Mouse (Mus musculus): Measurements from ENCODE around the gene Hsd17b12. TPM values are rescaled to one million over a fixed set of nuclear protein-coding genes. Genes with fewer than 3 reads are reported as not detected.

Gene Hsd17b12
- polyA plus RNA-seq, 1 experiment from 2014 or later = 95.1 TPM

GRCm38 (mm10) chr2:94158520-94158884 lies 738 bp upstream of the Hsd17b12 start:
- no peak for TF ChIP-seq CTCF (IDR thresholded peaks at IDR 0.05)
- POLR2A ChIA-PET = interaction anchor here (0.7 to 1.1 kb wide), 2 partner anchors 10 to 105 kb away, joined by 3 read pairs; no protein-coding TSS in a partner anchor
- in situ Hi-C loops (cut with MboI; ENCODE audit: low pct_unique_long_range_greater_than_20kb) = no loop called here
- no peak for ATAC-seq
- no peak for DNase-seq (ENCODE audit: low read depth, low spot score)
- peaks cover 12% of the 10 kb centered on the region for H3K27me3 ChIP-seq
- CTCF ChIA-PET = interaction anchor here (0.8 to 1.7 kb wide), 4 partner anchors 11 to 131 kb away, joined by 3 to 4 read pairs (median 3); no protein-coding TSS in a partner anchor

DNA sequence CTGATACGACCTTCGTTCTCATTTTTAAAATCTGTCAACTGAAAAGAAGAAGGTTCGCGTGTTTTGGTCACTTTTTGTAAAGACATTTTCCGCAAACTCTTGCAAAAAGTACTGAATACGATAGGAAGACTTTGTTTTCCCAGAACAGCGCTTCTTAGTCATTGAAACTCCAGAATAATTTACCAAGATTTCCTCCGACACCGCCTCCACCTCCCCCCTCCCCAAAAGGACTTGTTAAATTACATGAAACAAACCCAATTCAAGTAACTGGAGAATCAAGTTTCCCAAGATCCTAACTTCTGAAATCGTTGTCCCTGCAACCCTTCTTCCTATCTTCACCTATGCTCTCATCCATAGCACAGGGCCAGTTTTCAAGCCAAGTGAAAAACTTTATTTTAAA lies 713 bp downstream of the Hsd17b12 start:
- CTCF ChIA-PET = no interaction called here
- TF ChIP-seq CTCF (IDR thresholded peaks at IDR 0.05) = no peak
- in situ Hi-C loops (cut with MboI; ENCODE audit: low pct_unique_long_range_greater_than_20kb) = no loop called here
- POLR2A ChIA-PET = no interaction called here
- no peak for ATAC-seq
- no peak for DNase-seq (ENCODE audit: low read depth, low spot score)
- no peaks in the 10 kb centered on the region for H3K27me3 ChIP-seq

GRCm38 (mm10) chr2:94145146-94145542 lies 12.6 kb downstream of the Hsd17b12 start:
- ChIA-PET CTCF (interaction anchor here (0.9 to 2.0 kb wide), 3 partner anchors 12 to 91 kb away, joined by 3 to 6 read pairs (median 3); no protein-coding TSS in a partner anchor), POLR2A (no interaction called here)
- ATAC-seq (no peak), DNase-seq (ENCODE audit: low read depth, low spot score) (no peak)
- TF ChIP-seq CTCF (IDR thresholded peaks at IDR 0.05) = no peak
- H3K27me3 ChIP-seq = no peaks in the 10 kb centered on the region
- in situ Hi-C loops (cut with MboI; ENCODE audit: low pct_unique_long_range_greater_than_20kb) = no loop called here

DNA sequence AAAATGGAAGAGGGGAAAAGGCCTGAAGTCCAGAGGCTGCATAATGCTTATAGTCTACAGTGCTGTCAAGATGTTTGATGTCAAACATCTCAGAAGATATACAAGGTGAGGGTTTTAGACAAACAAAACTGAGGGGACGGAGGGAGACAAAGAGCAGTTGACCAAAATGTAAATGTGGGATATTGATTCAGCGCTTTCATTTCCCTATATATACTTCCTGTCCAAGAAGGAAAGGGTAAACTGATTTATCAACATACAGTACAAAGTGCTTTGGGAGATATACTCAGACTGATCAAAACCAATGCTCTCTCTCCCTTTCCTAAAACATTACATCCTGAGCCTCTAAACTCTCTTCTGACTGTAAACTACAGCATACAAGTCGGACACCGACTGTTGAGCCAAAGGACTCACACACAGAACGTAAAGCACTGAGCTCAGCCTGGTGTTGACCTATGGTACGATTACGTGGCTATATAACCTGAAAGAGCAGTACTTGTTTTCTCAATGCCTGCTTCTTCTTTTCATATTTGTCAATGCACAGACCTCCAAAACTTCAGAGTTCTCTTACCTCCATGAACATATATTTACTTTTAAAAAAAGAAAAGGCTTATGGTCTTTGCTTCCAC lies 13.1 kb downstream of the Hsd17b12 start:
- ChIA-PET POLR2A (no interaction called here), CTCF (interaction anchor here (0.9 to 2.0 kb wide), 3 partner anchors 12 to 90 kb away, joined by 3 to 6 read pairs (median 3); no protein-coding TSS in a partner anchor)
- no peaks in the 10 kb centered on the region for H3K27me3 ChIP-seq
- no peak for TF ChIP-seq CTCF (IDR thresholded peaks at IDR 0.05)
- ATAC-seq (no peak), DNase-seq (ENCODE audit: low read depth, low spot score) (no peak)
- in situ Hi-C loops (cut with MboI; ENCODE audit: low pct_unique_long_range_greater_than_20kb) = no loop called here

DNA sequence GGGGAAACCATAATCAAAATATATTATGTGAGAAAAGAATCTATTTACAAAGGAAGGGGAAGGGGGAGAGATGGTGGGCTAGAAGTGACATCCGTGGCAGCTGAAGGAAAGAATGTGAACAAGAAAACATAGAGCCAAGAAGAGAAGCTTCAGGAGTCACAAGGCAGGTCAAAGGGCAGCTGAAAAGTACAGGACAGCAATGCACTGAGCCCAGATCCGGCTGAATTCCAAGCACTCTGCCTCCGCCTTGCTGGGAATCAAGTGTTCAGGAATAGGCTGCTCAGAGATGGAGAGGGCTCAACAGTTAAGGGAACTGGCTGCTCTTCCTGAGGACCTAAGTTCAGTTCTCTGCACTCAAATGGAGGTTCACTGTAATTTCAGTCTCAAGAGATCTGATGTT lies 16.5 kb downstream of the Hsd17b12 start:
- DNase-seq (ENCODE audit: low read depth, low spot score) = no peak
- CTCF ChIA-PET = no interaction called here

DNA sequence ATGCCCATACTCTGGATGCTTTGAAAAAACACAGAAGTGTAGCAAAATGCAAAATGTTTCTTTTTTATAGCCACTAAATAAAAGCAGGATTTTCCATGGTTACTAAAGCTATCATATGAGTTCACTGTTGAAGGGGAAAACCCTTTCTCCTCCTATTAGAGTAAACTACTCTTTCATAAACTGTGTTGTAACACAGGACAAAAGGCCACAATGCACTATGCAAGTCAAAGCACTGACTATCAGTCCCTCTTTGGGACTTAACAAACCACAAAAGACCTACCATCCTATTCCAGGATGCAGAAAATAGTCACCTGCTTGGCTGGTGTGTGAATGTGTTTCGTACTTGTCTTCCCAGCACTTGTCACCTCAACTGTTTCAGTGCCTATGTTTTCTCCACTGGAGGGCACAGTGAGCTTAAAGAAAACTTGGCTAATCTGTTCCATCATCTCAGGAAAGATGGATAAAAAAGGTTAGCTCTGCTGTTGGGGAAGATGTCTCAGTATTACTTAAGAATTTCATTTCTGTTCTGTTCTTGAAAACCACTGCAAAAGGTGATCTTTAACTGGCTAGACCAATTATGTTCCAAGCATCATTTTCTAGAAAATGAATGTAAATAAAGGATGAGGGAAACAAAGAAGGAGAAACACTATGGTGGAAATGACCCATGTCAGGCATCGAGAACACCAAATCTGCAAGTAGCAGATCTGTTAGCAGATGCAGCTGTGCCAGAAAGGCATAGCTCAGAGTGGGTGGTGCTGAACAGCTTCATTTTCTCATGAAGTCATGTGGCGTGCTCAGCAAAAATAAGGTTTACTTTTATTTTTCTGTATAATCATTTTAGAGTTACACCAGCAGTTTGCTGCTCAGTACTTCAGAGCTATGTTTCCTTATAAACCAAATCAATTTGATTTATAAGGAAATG lies 19.0 kb downstream of the Hsd17b12 start:
- no peaks in the 10 kb centered on the region for H3K27me3 ChIP-seq
- in situ Hi-C loops (cut with MboI; ENCODE audit: low pct_unique_long_range_greater_than_20kb) = no loop called here
- TF ChIP-seq CTCF (IDR thresholded peaks at IDR 0.05) = peak; percentile 34
- POLR2A ChIA-PET = interaction anchor here (0.6 kb wide), 1 partner anchor 45 kb away, joined by 4 read pairs; no protein-coding TSS in a partner anchor
- no peak for ATAC-seq
- CTCF ChIA-PET = interaction anchor here (0.9 to 2.4 kb wide), 6 partner anchors 9 to 98 kb away, joined by 3 to 8 read pairs (median 4); no protein-coding TSS in a partner anchor
- no peak for DNase-seq (ENCODE audit: low read depth, low spot score)

More for the DNA sequence above, 16.5 kb downstream of the Hsd17b12 start:
- in situ Hi-C loops (cut with MboI; ENCODE audit: low pct_unique_long_range_greater_than_20kb) = no loop called here
- no peaks in the 10 kb centered on the region for H3K27me3 ChIP-seq
- no peak for TF ChIP-seq CTCF (IDR thresholded peaks at IDR 0.05)
- POLR2A ChIA-PET = no interaction called here
- ATAC-seq = no peak

DNA sequence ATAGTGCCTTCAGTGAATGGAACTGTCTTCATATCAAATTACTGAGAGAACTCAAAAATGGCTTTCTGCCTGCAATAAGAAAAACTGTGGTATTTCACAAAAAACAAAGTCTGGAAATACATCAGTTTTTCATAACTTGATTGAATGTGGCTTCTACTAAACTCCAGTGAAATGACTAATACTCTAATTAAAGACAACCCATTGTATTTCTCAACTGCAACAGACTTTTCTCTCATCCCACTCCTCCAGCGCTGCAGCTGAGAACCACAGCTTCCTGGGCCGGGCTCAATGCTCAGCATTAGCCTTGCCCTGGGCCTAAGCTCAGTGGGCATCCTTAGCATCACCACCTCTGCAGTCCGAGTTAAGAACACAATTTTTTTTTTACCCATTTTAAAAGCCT lies 20.9 kb downstream of the Hsd17b12 start:
- ChIA-PET POLR2A (interaction anchor here (1.7 kb wide), 1 partner anchor 10 kb away, joined by 3 read pairs; no protein-coding TSS in a partner anchor), CTCF (interaction anchor here (2.8 kb wide), 1 partner anchor 12 kb away, joined by 7 read pairs; no protein-coding TSS in a partner anchor)
- DNase-seq (ENCODE audit: low read depth, low spot score) (no peak), ATAC-seq (no peak)
- no peaks in the 10 kb centered on the region for H3K27me3 ChIP-seq
- TF ChIP-seq CTCF (IDR thresholded peaks at IDR 0.05) = no peak
- in situ Hi-C loops (cut with MboI; ENCODE audit: low pct_unique_long_range_greater_than_20kb) = no loop called here

DNA sequence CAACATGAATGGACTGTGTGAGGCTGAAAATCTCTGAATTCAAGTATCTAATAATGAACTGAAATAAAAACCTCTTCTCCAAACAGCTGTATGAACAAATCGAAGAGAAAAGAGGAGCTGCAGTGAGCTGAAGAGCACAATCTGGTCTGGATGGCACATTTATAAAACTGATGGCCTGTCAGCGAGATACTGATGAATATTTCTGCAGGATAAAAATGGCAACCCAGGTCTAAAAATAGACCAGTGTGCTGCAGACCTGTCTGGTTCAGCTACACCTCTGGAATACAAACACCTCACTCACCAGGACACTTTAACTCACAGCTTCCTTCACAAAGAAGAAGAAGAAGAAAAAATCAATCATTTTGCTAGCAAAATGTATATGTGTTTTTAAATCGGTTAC lies 29.3 kb downstream of the Hsd17b12 start:
- DNase-seq (ENCODE audit: low read depth, low spot score) = no peak
- no peaks in the 10 kb centered on the region for H3K27me3 ChIP-seq
- in situ Hi-C loops (cut with MboI; ENCODE audit: low pct_unique_long_range_greater_than_20kb) = no loop called here
- ChIA-PET CTCF (interaction anchor here (1.0 to 1.8 kb wide), 2 partner anchors 10 to 15 kb away, joined by 3 to 6 read pairs; no protein-coding TSS in a partner anchor), POLR2A (interaction anchor here (0.5 kb wide), 1 partner anchor 19 kb away, joined by 3 read pairs; no protein-coding TSS in a partner anchor)
- no peak for TF ChIP-seq CTCF (IDR thresholded peaks at IDR 0.05)
- ATAC-seq = no peak

DNA sequence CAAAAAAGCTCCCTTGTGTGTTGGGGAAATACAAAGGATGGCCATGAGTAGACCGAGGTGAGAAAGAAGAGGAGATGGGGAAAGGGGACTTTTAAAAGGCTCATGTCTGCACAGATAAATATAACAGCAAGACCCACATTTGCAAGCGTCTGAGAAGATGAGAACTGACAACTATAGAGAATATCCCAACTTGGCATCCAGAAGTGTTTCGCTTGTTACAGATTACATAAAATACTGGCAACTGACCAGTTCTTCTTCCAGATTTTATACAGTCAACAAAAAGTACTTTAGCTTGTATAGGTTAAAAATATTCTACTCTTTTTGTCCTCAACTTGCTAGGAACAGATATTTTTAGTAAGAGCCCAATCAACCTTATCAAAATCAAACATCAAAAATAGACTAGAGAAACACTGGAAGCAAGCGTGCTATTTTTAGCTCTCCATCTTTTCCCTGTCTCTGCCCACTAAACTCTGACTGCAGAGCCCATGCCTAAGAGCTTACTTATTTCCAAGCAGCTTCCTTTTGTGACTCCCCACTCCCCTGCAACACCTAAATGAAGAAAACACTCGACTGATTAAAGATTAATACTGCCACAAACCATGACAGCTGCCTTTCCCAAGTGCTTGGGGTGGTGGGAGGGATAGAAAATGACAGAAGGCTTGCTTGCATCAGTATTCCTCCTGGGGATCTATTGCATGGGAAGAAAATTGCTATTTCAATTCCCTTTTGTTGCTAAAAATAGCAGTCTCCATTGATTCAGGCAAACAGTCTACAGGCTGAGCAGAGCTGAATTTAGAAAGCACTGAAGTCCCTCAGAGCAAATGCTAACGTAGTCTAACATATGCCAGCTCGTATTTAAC lies 35.4 kb downstream of the Hsd17b12 start:
- ChIA-PET CTCF (interaction anchor here (0.8 to 1.5 kb wide), 3 partner anchors 11 to 22 kb away, joined by 3 to 4 read pairs (median 4); no protein-coding TSS in a partner anchor), POLR2A (no interaction called here)
- H3K27me3 ChIP-seq = no peaks in the 10 kb centered on the region
- no peak for DNase-seq (ENCODE audit: low read depth, low spot score)
- TF ChIP-seq CTCF (IDR thresholded peaks at IDR 0.05) = no peak
- in situ Hi-C loops (cut with MboI; ENCODE audit: low pct_unique_long_range_greater_than_20kb) = no loop called here
- ATAC-seq = peak; percentile 67

DNA sequence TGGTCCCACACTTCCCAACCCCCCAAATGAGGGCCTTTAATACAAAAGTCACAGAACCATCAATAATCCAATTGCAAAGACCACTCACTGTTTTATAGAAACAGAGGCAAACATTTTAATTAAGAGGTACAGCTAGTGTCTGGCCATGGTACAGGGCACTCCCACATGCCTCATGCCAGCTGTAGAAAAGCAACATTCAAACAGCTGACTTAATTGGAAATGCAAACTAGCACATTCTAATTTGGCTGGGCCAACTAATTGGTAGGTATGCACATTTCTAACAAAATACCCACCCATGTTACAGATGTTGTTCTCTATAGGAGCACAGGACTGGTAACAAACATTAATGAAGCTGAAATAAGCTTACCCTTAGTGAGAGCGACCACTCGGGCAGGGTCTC lies 54.0 kb downstream of the Hsd17b12 start:
- CTCF ChIA-PET = interaction anchor here (1.4 kb wide), 1 partner anchor 16 kb away, joined by 3 read pairs; no protein-coding TSS in a partner anchor
- no peak for ATAC-seq
- no peak for DNase-seq (ENCODE audit: low read depth, low spot score)
- POLR2A ChIA-PET = no interaction called here
- in situ Hi-C loops (cut with MboI; ENCODE audit: low pct_unique_long_range_greater_than_20kb) = no loop called here
- TF ChIP-seq CTCF (IDR thresholded peaks at IDR 0.05) = no peak
- no peaks in the 10 kb centered on the region for H3K27me3 ChIP-seq

All from Patski (cell line).